Mouse (Mus musculus): Measurements from ENCODE around the gene Lrrc4. TPM values are rescaled to one million over a fixed set of nuclear protein-coding genes. Genes with fewer than 3 reads are reported as not detected.

Lrrc4 gene
- total RNA-seq, 2 experiments from 2014 or later: 0.31 to 0.41 TPM

DNA sequence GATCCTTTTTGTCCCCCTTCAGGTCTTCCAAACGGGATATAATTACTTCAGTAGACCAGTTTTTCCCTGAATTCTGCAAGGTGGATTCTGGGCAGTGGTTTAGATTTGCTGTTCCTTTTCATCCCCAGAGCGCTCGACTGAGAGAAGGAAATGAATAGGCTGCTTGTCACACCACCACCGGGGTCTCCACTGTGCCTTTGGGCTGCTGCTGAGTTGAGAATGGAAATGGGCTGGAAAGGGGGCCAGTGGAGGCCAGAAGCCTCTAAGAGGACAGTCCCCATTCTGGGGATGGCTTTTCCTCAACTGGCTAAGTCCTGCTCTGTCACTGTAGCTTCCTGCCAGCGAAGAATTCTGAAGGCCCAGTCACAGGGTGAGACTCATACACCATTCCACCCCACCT lies 47.6 kb downstream of the Lrrc4 start:
- intact Hi-C loops (cut with DNase I): no loop called here
- no peak for DNase-seq

DNA sequence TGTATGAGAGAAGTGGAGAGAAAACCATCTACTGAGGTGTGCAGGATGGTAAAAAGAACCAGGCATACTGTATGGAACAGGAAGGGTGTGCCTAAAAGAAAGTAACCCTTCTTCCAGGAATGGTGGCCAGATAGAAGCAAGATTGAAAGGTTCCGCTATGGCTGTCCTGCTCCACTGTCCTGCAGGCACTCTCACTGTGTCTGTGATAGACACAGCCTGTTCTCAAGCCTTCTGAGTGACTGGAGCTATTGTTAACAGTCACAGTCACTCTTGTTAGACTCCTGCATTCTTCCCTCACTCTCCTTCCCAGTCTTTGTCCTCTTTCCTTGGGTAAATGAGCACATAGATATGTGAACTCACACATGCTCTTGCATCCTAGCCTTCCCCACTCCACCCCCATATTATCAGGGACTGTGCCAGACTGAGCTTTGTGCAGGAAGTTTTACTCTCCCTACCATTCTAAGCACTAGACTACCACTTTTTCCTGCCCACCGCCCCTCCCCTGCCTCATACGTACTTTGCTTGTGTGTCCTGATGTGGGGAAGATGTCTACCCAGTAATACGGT lies 48.4 kb downstream of the Lrrc4 start:
- intact Hi-C loops (cut with DNase I): no loop called here

DNA sequence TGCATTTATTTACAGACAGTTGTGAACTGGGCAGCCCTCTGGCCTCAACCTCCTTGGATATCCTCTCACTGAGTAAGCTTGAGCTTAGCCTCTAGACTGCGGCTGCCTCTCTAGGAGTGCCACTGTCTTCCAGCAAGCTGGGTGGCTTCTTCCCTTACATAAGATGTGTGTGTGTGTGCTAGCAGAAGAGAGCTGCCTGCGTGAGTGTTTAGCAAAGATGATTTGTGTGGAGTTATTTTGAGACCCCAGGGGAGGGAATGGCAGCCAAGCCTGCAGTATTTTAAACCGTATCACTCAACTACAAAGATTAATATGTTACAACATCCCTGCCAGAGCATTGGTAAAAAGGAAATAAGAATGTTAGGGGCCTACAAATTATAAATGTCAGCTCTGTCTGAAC lies 49.9 kb downstream of the Lrrc4 start:
- intact Hi-C loops (cut with DNase I): no loop called here
- DNase-seq: no peak

More for the DNA sequence above, 48.4 kb downstream of the Lrrc4 start:
- no peak for DNase-seq

DNA sequence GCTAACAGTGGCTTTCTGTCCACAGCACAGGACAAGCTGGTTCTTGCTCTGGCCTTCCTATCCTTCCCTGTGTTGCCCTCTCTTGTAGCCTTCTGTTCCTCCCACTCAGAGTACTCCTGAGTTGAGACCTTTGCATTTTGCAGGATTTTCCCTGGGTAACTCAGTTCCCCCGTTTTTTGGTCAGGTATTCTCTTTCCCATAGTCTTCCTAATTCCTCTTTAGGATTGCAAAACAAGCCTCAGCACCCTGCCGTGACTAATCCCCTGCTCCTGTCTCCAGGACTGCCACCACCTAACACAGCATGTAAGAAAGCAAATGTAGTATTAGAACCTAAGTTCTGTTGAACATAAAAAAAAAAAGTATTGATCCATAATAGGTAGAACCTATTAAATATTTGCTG lies 60.2 kb downstream of the Lrrc4 start:
- intact Hi-C loops (cut with DNase I): no loop called here
- no peak for DNase-seq

DNA sequence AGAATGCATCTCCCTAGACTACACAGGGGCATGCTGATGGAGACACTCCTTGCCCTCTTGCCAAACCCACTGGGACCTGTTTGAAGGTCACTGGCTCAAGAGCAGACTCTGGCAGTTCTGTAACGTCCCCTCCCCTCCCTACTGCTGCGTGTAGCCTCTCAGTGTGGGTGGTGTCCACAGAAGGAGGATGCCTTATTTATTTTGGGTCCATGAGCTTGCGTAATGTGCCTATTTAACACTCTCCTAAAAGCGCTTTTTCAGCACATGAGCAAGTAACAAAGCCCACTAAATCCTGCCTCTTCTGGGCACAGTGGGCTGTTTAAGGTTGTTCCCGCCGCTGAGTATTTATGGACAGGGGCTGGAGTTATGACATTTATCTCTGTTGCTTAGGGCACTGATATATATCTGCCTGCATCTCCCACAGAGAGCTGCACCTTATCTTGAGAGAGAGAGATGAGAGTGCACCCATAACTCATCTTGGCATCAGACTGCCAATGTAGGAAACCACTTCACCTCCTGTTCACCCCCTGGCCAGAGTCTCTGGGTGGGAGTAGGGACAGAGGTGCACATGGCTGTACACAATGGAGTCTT lies 63.6 kb downstream of the Lrrc4 start:
- intact Hi-C loops (cut with DNase I): no loop called here
- DNase-seq: no peak

GRCm38 (mm10) chr6:28766622-28767021 lies 64.9 kb downstream of the Lrrc4 start:
- intact Hi-C loops (cut with DNase I): no loop called here
- DNase-seq: no peak

DNA sequence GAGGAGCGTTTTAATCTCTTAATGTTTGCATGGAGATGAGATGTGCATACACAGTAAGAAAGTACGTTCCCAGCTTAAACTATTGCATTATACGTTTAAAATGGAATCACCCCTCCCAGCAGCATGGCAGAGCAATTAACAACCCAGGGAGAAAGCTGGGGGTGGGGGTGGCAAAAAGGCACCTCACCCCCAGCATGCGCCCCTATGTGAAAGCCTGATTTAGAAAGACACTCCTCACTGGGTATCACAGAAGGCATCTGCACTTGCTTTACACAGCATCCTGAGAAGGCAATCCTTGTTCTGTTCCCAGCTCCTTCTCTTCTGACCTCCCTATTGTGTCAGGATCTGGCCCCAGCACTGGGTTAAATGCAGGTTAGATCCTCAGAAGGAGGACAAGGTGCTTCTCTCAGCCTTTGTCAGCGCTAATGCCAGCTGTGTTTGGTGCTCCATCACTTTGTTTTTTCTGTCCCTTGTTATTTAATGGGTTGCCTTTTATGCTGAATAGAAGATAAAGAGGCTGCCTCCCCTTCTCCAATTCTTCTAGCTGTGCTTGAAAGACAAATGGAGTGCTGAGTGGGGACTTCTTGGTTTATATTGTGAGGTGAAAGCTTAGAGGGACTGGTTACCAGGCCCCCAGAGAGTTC lies 69.3 kb downstream of the Lrrc4 start:
- intact Hi-C loops (cut with DNase I): no loop called here
- DNase-seq: no peak

DNA sequence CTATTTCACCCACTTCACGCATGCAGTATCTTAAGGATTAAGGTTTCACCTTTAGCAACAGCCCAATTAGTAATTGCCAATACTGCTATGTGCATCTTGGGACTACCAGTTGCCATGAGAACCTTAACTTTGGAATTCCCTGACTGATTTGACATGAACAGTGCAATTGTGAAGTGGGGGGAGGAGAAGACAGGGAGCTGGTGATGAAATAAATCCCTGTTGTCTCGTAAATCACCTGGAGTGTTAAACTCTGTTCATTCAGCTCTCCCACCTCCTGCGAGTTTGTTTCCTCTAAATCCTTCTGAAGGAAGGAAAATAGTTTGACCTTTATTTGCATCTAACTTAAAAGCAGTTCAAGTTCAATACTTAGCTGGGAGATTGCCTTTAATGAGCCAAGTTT lies 69.8 kb downstream of the Lrrc4 start:
- intact Hi-C loops (cut with DNase I): no loop called here
- DNase-seq: no peak

GRCm38 (mm10) chr6:28758293-28758692 lies 73.3 kb downstream of the Lrrc4 start:
- intact Hi-C loops (cut with DNase I): no loop called here
- no peak for DNase-seq

DNA sequence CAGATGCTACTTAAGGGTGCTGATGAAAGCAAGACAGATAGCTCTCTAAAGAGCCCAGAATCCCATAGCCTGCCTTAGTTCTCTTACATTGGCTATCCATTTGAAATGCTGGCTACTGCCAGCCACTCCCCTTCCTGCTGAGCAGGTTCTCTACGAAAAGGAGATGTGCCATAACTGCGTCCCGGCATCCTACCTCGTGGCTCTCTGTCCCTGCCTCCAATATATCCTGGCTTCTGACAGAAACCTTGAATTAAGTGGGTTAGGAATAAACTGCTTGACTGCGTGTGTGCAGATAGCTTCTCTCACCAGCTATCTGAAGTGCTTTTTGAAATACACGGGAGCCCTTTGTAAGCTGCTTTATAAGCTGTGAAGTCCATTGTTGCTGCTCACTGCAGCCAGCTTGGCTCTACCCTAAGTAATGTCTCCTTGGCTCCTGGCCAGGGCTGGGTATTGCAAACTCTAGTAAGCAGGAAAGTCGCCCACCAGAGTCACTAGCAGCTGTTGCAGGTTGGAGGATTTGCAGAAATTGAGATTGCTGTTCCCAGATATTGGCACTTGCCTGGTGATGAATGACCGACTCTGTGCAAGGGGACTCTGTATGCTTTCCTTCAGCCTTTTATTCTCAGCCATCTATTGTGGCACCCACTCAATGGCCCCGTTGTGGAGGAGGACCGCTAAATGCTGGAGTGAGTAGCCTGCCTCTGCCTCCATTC lies 75.1 kb downstream of the Lrrc4 start:
- DNase-seq: no peak

DNA sequence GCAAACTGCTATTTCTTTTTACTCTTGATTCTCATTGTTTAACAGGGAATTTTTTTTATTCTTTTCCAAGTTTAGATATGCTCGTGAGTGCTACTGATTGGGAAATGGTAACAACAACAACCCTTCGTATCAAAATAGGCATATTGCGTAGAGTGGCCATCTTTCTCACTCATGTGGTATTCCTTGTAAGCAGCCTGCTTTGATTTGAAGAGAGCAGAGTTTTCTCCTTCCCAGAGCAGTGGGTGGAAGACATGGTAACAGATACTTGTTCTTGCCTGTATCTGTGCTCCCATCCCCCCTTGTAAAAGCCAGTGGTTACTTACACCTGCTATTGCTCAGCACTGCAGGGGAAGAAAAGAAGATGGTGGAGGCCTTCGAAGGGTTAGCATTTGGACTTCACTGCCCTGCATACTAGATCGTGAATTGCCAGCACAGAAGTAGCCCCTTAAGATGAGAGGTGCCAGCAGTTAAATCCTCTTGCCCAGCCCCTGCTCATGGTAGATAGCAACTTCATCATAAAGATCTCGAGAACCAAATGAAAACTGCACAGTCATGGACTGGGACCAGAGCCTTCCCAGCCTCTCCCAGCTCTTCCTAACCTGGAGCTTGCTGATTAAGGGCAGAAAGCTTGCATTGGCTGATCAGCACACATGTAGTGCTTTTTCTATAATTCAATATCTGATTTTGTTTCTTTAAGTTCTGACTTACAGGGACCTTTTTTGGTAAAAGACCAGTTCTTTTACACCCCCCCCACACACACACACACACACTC lies 77.2 kb downstream of the Lrrc4 start:
- no peak for DNase-seq
- intact Hi-C loops (cut with DNase I): no loop called here

More for the DNA sequence above, 75.1 kb downstream of the Lrrc4 start:
- intact Hi-C loops (cut with DNase I): no loop called here

GRCm38 (mm10) chr6:28753681-28754080 lies 77.9 kb downstream of the Lrrc4 start:
- DNase-seq: no peak
- intact Hi-C loops (cut with DNase I): no loop called here

DNA sequence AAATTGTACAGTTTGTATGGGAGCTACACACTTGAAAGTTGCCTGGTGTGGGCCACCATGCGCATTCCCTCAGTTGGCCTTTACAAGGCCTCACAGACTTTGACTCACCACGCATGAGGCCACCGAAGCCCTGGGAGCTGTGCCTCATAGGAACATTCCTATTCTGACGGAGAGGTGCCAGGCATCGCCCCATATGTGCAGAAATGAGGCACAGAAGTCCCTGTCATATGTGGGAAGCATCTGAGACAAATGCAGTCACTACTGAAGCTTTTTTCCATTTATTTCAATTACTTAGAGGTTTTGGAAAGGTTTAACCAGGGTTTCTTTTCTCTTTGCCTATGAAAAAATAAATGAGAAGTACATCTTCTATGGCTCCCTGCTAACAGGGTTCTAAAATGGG lies 78.3 kb downstream of the Lrrc4 start:
- intact Hi-C loops (cut with DNase I): no loop called here
- DNase-seq: no peak

GRCm38 (mm10) chr6:28751186-28751585 lies 80.4 kb downstream of the Lrrc4 start:
- DNase-seq: no peak
- intact Hi-C loops (cut with DNase I): no loop called here

DNA sequence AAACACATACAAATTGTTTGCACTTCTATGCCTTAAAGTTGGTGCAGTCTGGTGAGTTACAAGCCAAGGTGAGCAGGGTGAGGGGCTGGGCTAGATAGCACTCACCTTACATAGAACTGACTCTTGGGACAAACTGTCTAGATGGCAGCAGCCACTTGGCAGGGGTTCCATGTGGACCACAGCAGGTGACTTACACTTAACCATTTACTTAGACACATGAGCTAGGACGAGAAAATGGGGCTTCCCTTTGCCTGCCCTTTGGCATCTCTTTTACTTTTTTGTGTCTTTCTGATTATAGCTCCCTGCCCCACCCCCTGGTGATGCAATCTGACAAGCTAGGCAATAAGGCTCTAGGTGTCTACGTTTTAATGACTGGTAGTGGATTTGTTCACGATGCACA lies 82.3 kb downstream of the Lrrc4 start:
- intact Hi-C loops (cut with DNase I): no loop called here
- no peak for DNase-seq

GRCm38 (mm10) chr6:28747931-28748670 lies 83.4 kb downstream of the Lrrc4 start:
- intact Hi-C loops (cut with DNase I): no loop called here
- DNase-seq: no peak

DNA sequence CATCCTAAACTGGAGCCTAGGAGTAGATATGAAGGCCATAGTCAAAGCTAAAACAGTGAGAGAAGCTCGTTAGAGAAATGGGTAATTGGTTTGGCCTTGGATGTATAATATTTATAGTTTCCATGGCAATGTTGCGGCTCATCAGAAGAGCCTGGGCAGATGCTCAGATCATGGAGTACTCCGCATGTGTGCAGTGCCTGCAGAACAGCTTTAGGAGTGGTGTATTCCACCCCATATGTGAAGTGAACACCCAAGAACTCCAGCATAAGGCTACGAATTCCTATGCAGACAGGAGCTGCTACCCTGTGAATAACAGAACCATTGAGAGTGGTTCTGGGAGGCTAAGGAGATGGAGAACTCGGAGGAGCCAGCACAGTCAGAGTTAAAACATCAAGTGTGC lies 84.5 kb downstream of the Lrrc4 start:
- intact Hi-C loops (cut with DNase I): no loop called here
- DNase-seq: no peak

DNA sequence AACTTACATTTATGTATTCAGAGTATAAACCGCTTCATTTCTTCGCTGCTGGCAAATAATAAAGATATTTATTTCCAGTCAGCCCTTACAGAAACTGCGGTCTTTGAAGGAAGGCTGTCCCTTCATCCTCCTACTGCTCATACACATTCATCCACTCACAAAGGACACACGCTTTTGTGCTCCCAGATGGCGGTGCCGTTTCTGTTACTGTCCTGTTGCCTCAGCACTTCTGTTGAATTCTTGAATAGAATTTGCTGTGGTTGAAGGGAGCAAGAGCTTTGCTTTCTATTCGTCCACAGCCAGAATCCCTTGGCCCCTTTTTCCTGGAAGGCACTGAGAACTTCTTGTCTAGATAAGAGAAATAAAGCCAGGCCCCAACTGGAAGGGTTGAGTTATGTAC lies 85.7 kb downstream of the Lrrc4 start:
- DNase-seq: no peak
- intact Hi-C loops (cut with DNase I): no loop called here

GRCm38 (mm10) chr6:28743586-28743985 lies 88.0 kb downstream of the Lrrc4 start:
- intact Hi-C loops (cut with DNase I): no loop called here
- DNase-seq: no peak

- intact Hi-C loops (cut with DNase I): no loop called here
- no peak for DNase-seq
These were observed 93.9 kb downstream of the Lrrc4 start for GRCm38 (mm10) chr6:28737601-28738000.
